ENCODE assay signal across 8 mouse cellular contexts in the genomic region with DNA sequence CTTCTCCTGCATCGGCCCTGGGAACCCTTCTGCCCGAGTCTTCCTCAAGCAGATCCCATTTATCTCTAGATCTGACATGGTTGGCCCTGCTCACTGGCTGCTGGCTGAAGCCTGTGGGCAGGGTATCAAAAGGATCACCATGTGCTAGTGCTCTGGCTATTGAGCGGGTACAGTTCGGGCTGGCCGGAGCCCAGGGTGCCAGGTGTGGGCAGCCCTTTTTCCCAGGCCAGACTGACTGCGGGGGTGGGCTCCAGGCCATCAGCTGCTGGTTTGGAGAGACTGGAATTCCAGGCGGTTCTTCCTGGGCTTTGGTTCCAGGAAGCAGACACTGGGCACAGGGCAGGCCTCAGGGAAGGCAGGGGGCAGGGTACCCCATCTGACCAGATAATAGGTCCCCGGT. TPM values are rescaled to one million over a fixed set of nuclear protein-coding genes. Genes with fewer than 3 reads are reported as not detected.
DNase-seq lines count a peak whose midpoint lies in the region; ATAC-seq and TF ChIP-seq lines count a peak whose summit lies in the region.

No protein-coding gene starts in this region.

- no peaks in the 10 kb centered on the region for H3K27me3 ChIP-seq in kidney, postnatal 0 days (ENCODE audit: insufficient read depth, low read length)
- peaks cover 14% of the 10 kb centered on the region for H3K27me3 ChIP-seq in forebrain, embryonic 11.5 days (ENCODE audit: control insufficient read depth, insufficient read depth, low read length)

- TF ChIP-seq CTCF in kidney, postnatal 0 days (IDR thresholded peaks at IDR 0.05; ENCODE audit: low read depth): no peak

- H3K4me1 ChIP-seq in kidney, postnatal 0 days (replicated peaks; ENCODE audit: insufficient read depth, low read length): peaks cover 39% of the 10 kb centered on the region
- peaks cover 21% of the 10 kb centered on the region for H3K4me1 ChIP-seq in forebrain, embryonic 11.5 days (replicated peaks; ENCODE audit: control insufficient read depth, insufficient read depth, low read length)

- ATAC-seq in kidney, postnatal 0 days (replicated peaks; ENCODE audit: low FRiP score, low read depth): no peak
- ATAC-seq in forebrain, embryonic 11.5 days (replicated peaks; ENCODE audit: low FRiP score): no peak

- no peak for DNase-seq in kidney, postnatal 0 days (ENCODE audit: low spot score)
- no peak for DNase-seq in kidney, adult 18-20 months
- peak; percentile 71 for DNase-seq in MN1 (ENCODE audit: low spot score)
- DNase-seq in cerebellum, postnatal 25 days: peak; percentile 69 to 75
- peak; percentile 53 to 61 for DNase-seq in heart, postnatal 14 days
- DNase-seq in embryo, embryonic 9.5 days (ENCODE audit: extremely low spot score): no peak
- DNase-seq in forebrain, embryonic 11.5 days (ENCODE audit: low spot score): no peak
- no peak for DNase-seq in spleen, postnatal 10 days (ENCODE audit: low spot score in 2 of 2)

- no peaks in the 10 kb centered on the region for H3K9me3 ChIP-seq in kidney, postnatal 0 days (replicated peaks; ENCODE audit: low read length)
- no peaks in the 10 kb centered on the region for H3K9me3 ChIP-seq in forebrain, embryonic 11.5 days (ENCODE audit: control insufficient read depth, low read length)

- H3K9ac ChIP-seq in kidney, postnatal 0 days (ENCODE audit: low read depth, low read length): no peak overlapping the region
- H3K9ac ChIP-seq in forebrain, embryonic 11.5 days (ENCODE audit: low read length): no peak overlapping the region

- WGBS in kidney, postnatal 0 days: 79% methylated on average over 8 of the region's 8 CpGs
- WGBS in forebrain, embryonic 11.5 days: 86% methylated on average over 8 of the region's 8 CpGs

- peaks cover 11% of the 10 kb centered on the region for H3K36me3 ChIP-seq in kidney, postnatal 0 days (ENCODE audit: insufficient read depth, low read length)
- H3K36me3 ChIP-seq in forebrain, embryonic 11.5 days (ENCODE audit: control insufficient read depth, insufficient read depth, low read length): peaks cover 2% of the 10 kb centered on the region; the same call in 1 of the 2 replicates

- H3K27ac ChIP-seq in kidney, postnatal 0 days: peak overlapping the region; percentile 40; the same call in 1 of the 2 replicates
- H3K27ac ChIP-seq in forebrain, embryonic 11.5 days (ENCODE audit: low read depth, low read length): no peak overlapping the region

- H3K4me2 ChIP-seq in kidney, postnatal 0 days (ENCODE audit: low read length): no peak overlapping the region
- no peak overlapping the region for H3K4me2 ChIP-seq in forebrain, embryonic 11.5 days (ENCODE audit: low read depth, low read length, severe bottlenecking)

- intact Hi-C loops in heart, postnatal 14 days (cut with DNase I): no loop called here

- H3K4me3 ChIP-seq in kidney, postnatal 0 days (replicated peaks; ENCODE audit: low read depth, low read length): no peak overlapping the region
- no peak overlapping the region for H3K4me3 ChIP-seq in forebrain, embryonic 11.5 days (ENCODE audit: low read depth, low read length)

RNA-seq across cellular contexts. Expression of a gene that starts 1.4 kb away (rescaled TPM):
- 350 and 357 TPM in 2 replicates for polyA plus RNA-seq in kidney, postnatal 0 days (2015; fragmentation: Nextera tagmentation; extraction: Ambion mirVana)
- total RNA-seq in heart, postnatal 14 days (2021): 100 to 1,000 TPM; 198 to 224 TPM
- polyA plus RNA-seq in forebrain, embryonic 11.5 days (2014; fragmentation: Nextera tagmentation; extraction: Ambion mirVana): 61.3 and 66.5 TPM in 2 replicates

RNA-seq across cellular contexts. Expression of a gene that starts 7.4 kb away (rescaled TPM):
- polyA plus RNA-seq in kidney, postnatal 0 days (2015; fragmentation: Nextera tagmentation; extraction: Ambion mirVana): 227 and 239 TPM in 2 replicates
- total RNA-seq in heart, postnatal 14 days (2021): 1,000 to 10,000 TPM; 1,350 to 1,351 TPM
- 186 and 217 TPM in 2 replicates for polyA plus RNA-seq in forebrain, embryonic 11.5 days (2014; fragmentation: Nextera tagmentation; extraction: Ambion mirVana)

RNA-seq across cellular contexts. Expression of a gene that starts 8.7 kb away (rescaled TPM):
- polyA plus RNA-seq in kidney, postnatal 0 days (2015; fragmentation: Nextera tagmentation; extraction: Ambion mirVana): 14.8 and 16.7 TPM in 2 replicates
- 1 to 10 TPM; 1.1 to 2.1 TPM for total RNA-seq in heart, postnatal 14 days (2021)
- 57.2 and 58.2 TPM in 2 replicates for polyA plus RNA-seq in forebrain, embryonic 11.5 days (2014; fragmentation: Nextera tagmentation; extraction: Ambion mirVana)

RNA-seq across cellular contexts. Expression of a gene that starts 38.2 kb away (rescaled TPM):
- 6.4 and 6.9 TPM in 2 replicates for polyA plus RNA-seq in kidney, postnatal 0 days (2015; fragmentation: Nextera tagmentation; extraction: Ambion mirVana)
- total RNA-seq in heart, postnatal 14 days (2021): under 1 TPM; 0.29 to 0.59 TPM
- polyA plus RNA-seq in forebrain, embryonic 11.5 days (2014; fragmentation: Nextera tagmentation; extraction: Ambion mirVana): 17.0 and 20.3 TPM in 2 replicates

RNA-seq across cellular contexts. Expression of a gene that starts 49.4 kb away (rescaled TPM):
- polyA plus RNA-seq in kidney, postnatal 0 days (2015; fragmentation: Nextera tagmentation; extraction: Ambion mirVana): 11.5 and 13.2 TPM in 2 replicates
- total RNA-seq in heart, postnatal 14 days (2021): 10 to 100 TPM; 45.1 to 46.8 TPM
- polyA plus RNA-seq in forebrain, embryonic 11.5 days (2014; fragmentation: Nextera tagmentation; extraction: Ambion mirVana): 25.3 and 27.7 TPM in 2 replicates

Comparison
In these comparisons a context has a peak if more than half of its experiments do, and no peak if none do; other contexts are left out.
1. DNase-seq: peak in MN1 (single experiment), cerebellum, postnatal 25 days (2 of 2) and heart, postnatal 14 days (2 of 2); none in kidney, postnatal 0 days (single experiment), kidney, adult 18-20 months (single experiment), embryo, embryonic 9.5 days (single experiment), forebrain, embryonic 11.5 days (single experiment) and spleen, postnatal 10 days (0 of 2).